Mouse (Mus musculus) embryonic fibroblast, embryonic 13.5 days (primary cell): ENCODE measurements around the gene Wasf2.

ENCODE experiments used
- CTCF ChIP-seq: IDR thresholded peaks from 2 replicates; pipeline ENCODE4 v1.5.1; 2011; ENCODE audit warnings: mild to moderate bottlenecking, control low read depth, low read length, moderate library complexity, borderline replicate concordance; ENCODE audit not compliant: insufficient read depth
- POLR2A ChIP-seq: IDR thresholded peaks from 2 replicates; pipeline ENCODE4 v1.6.1; 2011; ENCODE audit warnings: low read depth, mild to moderate bottlenecking, control low read depth, low read length, moderate library complexity

DNA sequence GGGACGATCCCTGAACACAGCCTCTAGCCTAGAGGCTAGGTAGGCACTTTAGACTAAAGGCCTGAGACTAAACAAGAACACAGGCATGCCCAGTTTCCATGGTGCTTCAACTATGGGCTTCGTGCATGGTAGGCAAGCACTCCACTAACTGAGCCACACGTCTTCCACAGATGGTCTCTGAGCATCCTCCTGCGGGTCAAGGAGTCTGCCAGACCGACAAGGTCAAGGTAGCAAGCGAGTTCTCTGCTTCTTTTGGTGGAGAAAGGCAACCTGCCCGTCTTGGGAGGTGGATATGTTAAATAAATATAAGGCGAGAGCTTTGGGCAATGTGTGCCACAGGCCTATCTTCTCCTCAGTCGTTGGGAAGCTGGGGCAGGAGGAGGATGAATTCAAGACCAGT, 28.6 kb upstream of the Wasf2 start:
- TF ChIP-seq POLR2A (no peak), CTCF (no peak)
